Mouse (Mus musculus): ENCODE measurements around the gene B3gnt8. TPM values are rescaled to one million over a fixed set of nuclear protein-coding genes. Genes with fewer than 3 reads are reported as not detected.
"Not testable (repeated sequence)": the region's sequence is repeated elsewhere in the genome, so short reads cannot be mapped to it uniquely, and the experiment has no call there.

The B3gnt8 gene
- 10.5 and 11.1 TPM in 2 replicates for polyA plus RNA-seq (2015; fragmentation: Nextera tagmentation; extraction: Ambion mirVana)

DNA sequence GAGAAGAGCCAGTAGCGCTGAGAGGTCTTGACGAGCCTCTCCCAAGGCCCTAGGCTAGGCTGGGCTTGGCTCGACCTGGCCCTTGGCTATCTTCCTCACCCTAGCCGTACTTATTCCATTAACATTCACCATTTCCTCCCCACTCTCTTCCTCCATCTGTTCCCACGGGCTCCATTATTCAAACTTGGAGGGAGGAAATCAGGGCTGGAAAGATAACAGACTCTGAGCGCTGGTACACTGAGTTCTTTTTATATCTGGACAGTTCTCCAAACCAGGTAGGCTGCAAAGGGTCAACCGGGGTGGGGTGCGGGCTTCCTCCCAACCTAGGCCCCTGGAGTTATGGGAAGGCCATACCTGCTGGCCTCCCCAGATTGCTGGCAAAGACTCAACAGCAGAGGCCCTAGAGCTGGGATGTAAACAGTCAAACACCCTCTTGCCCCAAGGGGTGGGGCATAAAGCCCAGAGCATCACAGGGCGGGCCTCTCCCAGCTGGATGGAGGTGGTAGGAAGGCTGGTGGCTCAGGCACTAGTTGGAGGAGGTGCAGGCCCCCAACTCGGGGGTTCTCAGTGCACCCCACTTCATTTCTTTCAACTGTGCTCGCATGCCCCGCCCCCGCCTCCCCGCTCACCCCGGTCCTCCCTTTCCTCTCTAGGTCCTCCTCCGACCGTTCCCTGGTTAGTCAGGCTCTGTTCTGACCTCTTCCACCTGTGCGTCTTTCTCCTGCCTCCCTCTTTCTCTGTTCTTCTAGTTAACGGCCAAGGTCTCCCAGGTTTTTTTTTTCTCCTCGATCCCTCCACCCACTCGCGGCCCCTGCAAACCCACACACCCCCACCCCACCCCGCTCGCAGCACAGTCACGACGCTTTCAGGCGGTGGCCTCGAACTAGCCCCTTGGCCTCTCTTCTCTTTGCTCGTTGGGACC lies at the start of gene B3gnt8:
Gene B3gnt8, plus strand, starts transcription at position 146 of the 922 bp plus-strand sequence.
- Histone ChIP-seq H3K4me3 (ENCODE audit: low read length) (peak within 1 kb of the TSS; percentile 58), H3K36me3 (ENCODE audit: control insufficient read depth, insufficient read depth, low read length) (peaks cover 9% of the 10 kb centered on the region), H3K27me3 (ENCODE audit: control insufficient read depth, insufficient read depth, low read depth, low read length) (no peaks in the 10 kb centered on the region), H3K27ac (ENCODE audit: low read length) (peak within 1 kb of the TSS; percentile 69), H3K9me3 (ENCODE audit: control insufficient read depth, low read length) (no peaks in the 10 kb centered on the region), H3K4me2 (ENCODE audit: low read depth, low read length) (peak within 1 kb of the TSS; percentile 91), H3K9ac (ENCODE audit: low read length) (peak within 1 kb of the TSS; percentile 79), H3K4me1 (replicated peaks; ENCODE audit: control insufficient read depth, insufficient read depth, low read length) (peaks cover 21% of the 10 kb centered on the region)
- WGBS: 13% methylated on average over 29 of the region's 29 CpGs
- peak; percentile 41 for ATAC-seq (ENCODE audit: low read depth)

DNA sequence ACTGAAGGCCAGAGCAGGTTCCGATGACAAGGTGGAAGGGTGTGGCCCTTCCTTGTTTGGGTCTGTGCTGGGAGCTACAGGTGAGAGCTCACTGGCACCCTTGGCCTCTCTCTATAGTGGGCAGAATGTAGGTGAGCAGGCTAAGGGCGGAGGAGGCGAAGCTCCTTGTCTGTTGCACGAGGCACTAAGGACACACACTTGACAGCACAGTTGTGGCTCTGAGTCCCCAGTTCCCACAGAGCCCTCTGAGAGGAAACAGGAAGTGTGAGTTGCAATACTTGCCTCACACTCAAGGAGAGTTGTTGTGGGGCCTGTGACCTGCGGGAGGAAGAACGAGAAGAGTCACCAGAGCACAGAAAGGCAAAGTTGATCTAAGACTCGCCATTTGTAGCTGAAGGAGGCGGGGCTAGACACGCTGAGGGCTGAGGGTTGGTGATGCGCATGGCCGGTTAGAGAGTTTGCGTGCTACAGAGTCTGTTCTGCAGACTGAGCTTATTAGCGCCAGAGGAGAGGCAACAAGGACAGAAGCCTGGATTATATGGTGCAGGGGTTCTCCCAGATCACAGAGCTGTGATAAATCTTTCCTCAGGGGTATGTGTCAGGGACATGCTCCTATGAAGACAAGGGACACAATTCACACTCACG lies 49.5 kb upstream of the B3gnt8 start:
- H3K9ac ChIP-seq (ENCODE audit: low read length); H3K27ac ChIP-seq (ENCODE audit: low read length); H3K27me3 ChIP-seq (ENCODE audit: control insufficient read depth, insufficient read depth, low read depth, low read length); H3K4me2 ChIP-seq (ENCODE audit: low read depth, low read length); H3K9me3 ChIP-seq (ENCODE audit: control insufficient read depth, low read length); H3K36me3 ChIP-seq (ENCODE audit: control insufficient read depth, insufficient read depth, low read length); H3K4me3 ChIP-seq (ENCODE audit: low read length); H3K4me1 ChIP-seq (replicated peaks; ENCODE audit: control insufficient read depth, insufficient read depth, low read length): not testable (repeated sequence)
- WGBS: 63% methylated on average over 12 of the region's 14 CpGs
- ATAC-seq (ENCODE audit: low read depth): peak; percentile 36

DNA sequence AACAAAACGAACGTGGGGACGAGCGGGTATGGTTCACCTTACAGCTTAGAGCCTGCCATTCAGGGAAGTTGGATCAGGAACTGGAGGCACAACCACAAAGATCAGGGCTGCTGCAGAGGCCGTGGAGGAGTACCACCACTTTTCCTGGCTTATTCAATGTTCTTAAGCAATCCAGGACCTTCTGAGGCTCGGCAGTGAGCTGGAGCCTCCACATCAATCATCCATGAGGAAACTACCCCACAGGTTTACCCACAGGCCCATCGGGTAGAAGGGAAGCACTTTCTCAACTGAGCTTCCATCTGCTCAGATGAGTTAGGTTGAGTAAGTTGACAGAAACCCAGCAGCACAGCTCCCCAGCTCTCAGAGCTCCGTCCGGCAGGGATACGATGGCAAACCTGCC lies 47.0 kb upstream of the B3gnt8 start:
- Histone ChIP-seq H3K9ac (ENCODE audit: low read length) (no peak overlapping the region), H3K36me3 (ENCODE audit: control insufficient read depth, insufficient read depth, low read length) (no peaks in the 10 kb centered on the region), H3K27me3 (ENCODE audit: control insufficient read depth, insufficient read depth, low read depth, low read length) (no peaks in the 10 kb centered on the region), H3K9me3 (ENCODE audit: control insufficient read depth, low read length) (peaks cover 2% of the 10 kb centered on the region; the same call in 1 of the 2 replicates), H3K27ac (ENCODE audit: low read length) (no peak overlapping the region), H3K4me3 (ENCODE audit: low read length) (no peak overlapping the region), H3K4me2 (ENCODE audit: low read depth, low read length) (no peak overlapping the region), H3K4me1 (replicated peaks; ENCODE audit: control insufficient read depth, insufficient read depth, low read length) (peaks cover 3% of the 10 kb centered on the region; the same call in 1 of the 2 replicates)
- 80% methylated on average over 10 of the region's 10 CpGs for WGBS
- ATAC-seq (ENCODE audit: low read depth): no peak

DNA sequence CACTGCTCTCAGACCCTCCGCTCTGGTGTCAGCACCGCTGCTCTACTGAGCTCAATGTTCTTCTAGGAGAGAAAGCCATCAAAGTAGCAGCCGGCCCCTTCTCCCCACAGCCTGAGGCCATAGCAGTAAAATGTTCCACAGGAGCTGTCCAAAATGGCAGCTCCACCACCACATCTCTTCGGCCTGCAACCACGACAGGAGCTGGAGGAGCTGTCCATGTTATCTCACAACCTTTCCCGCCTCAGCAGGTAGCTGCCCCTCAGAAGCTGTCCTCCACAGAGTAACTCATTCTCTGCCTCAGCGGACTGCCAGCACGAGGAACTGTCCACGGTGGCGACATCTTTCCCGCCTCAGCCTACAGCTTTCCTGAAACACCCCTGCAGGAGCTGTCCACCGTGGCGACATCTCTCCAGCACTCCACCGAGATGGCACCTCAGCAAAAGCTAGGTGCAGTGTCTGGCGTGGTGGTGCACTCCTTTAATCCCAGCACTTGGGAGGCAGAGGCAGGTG lies 44.1 kb upstream of the B3gnt8 start:
- WGBS: 82% methylated on average over 15 of the region's 15 CpGs
- Histone ChIP-seq H3K36me3 (ENCODE audit: control insufficient read depth, insufficient read depth, low read length) (no peaks in the 10 kb centered on the region), H3K4me1 (replicated peaks; ENCODE audit: control insufficient read depth, insufficient read depth, low read length) (no peaks in the 10 kb centered on the region), H3K9ac (ENCODE audit: low read length) (no peak overlapping the region), H3K4me3 (ENCODE audit: low read length) (no peak overlapping the region), H3K9me3 (ENCODE audit: control insufficient read depth, low read length) (peaks cover 2% of the 10 kb centered on the region; the same call in 1 of the 2 replicates), H3K4me2 (ENCODE audit: low read depth, low read length) (no peak overlapping the region), H3K27ac (ENCODE audit: low read length) (no peak overlapping the region), H3K27me3 (ENCODE audit: control insufficient read depth, insufficient read depth, low read depth, low read length) (no peaks in the 10 kb centered on the region)
- ATAC-seq (ENCODE audit: low read depth): no peak

DNA sequence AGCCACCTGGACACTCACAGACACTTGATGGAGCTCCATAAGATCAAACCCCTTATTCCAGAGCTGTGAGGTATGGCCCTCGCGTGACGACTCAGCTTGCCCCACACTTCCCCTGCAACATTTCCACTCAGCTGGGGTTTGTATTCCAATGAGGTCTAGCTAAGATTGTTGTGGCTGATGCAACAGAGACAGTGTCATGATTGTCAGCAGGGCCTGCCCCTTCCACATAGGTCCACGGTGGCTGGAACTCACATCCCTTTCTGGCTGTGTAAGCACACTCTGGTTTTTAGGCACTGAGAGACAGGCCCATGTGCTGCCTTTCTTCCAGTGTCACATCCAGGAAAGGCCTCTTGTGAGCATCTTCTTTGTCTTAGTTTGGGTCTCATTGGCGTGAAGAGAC lies 41.8 kb upstream of the B3gnt8 start:
- Histone ChIP-seq H3K36me3 (ENCODE audit: control insufficient read depth, insufficient read depth, low read length) (no peaks in the 10 kb centered on the region), H3K27me3 (ENCODE audit: control insufficient read depth, insufficient read depth, low read depth, low read length) (no peaks in the 10 kb centered on the region), H3K4me1 (replicated peaks; ENCODE audit: control insufficient read depth, insufficient read depth, low read length) (no peaks in the 10 kb centered on the region), H3K9ac (ENCODE audit: low read length) (no peak overlapping the region), H3K4me2 (ENCODE audit: low read depth, low read length) (no peak overlapping the region), H3K27ac (ENCODE audit: low read length) (no peak overlapping the region), H3K4me3 (ENCODE audit: low read length) (no peak overlapping the region), H3K9me3 (ENCODE audit: control insufficient read depth, low read length) (peaks cover 2% of the 10 kb centered on the region; the same call in 1 of the 2 replicates)
- WGBS: 63% methylated on average over 5 of the region's 5 CpGs
- no peak for ATAC-seq (ENCODE audit: low read depth)

DNA sequence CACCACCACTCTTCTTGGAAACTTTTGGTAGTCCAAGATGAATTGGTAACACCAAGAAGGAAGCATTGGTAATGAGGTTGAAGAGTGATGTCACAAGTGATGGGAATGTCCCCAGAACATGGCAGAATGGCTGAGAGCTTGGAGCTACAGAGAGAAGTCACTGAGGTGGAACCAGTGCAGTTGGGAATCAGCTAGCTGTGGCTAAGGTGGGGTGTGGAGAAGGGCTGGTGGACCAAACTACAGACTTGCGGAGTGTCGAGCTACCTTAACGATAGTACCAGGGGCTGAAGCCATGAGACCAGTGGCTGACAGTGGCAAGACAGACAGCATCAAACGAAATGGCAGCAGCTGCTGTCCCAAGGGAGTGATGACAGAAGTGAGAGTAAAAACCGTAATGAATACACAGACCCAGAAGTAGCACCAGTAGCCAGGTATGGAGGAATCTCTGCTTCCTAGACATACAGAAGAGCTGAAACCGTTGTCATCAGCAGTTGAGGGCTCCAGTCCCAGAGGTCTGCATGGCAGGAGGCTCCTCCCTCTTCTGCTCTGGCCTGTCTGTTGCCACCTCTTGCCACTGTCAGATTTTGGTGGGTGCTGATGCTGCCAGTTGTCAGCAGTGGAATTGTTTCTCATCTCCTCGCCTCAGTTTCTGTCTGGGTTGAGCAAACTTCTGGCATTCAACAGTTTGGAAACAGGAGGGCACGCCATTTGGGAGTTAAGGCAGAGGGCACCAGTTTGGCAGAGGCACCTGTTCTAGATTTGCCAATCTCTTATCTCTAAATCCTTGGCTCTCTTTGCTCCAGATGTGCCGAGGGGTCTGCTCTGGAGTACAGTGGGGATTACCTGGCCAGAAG lies 40.9 kb upstream of the B3gnt8 start:
- no peaks in the 10 kb centered on the region for H3K36me3 ChIP-seq (ENCODE audit: control insufficient read depth, insufficient read depth, low read length)
- no peak for ATAC-seq (ENCODE audit: low read depth)
- no peak overlapping the region for H3K4me3 ChIP-seq (ENCODE audit: low read length)
- H3K27me3 ChIP-seq (ENCODE audit: control insufficient read depth, insufficient read depth, low read depth, low read length): no peaks in the 10 kb centered on the region
- peaks cover 2% of the 10 kb centered on the region; the same call in 1 of the 2 replicates for H3K9me3 ChIP-seq (ENCODE audit: control insufficient read depth, low read length)
- H3K27ac ChIP-seq (ENCODE audit: low read length): no peak overlapping the region
- no peaks in the 10 kb centered on the region for H3K4me1 ChIP-seq (replicated peaks; ENCODE audit: control insufficient read depth, insufficient read depth, low read length)
- 71% methylated on average over 9 of the region's 9 CpGs for WGBS
- H3K9ac ChIP-seq (ENCODE audit: low read length): no peak overlapping the region
- no peak overlapping the region for H3K4me2 ChIP-seq (ENCODE audit: low read depth, low read length)

DNA sequence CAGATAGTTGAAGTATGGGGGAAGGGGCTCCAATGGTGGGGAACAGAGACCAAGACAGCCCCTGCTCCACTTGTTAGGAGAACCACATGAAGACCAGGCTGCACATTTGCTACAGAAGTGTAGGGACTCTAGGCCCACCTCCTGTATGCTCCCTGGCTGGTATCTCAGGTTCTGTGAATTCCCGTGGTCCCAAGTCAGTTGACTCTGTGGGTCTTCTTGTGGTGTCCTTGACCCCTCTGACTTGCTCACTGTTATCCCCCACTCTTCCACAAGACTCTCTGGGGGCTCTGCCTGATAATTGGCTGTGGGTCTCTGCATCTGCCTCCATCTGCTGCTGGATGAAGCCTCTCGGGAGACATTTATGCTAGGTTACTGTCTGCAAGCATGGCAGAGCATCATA lies 35.2 kb upstream of the B3gnt8 start:
- H3K4me2 ChIP-seq (ENCODE audit: low read depth, low read length): no peak overlapping the region
- no peaks in the 10 kb centered on the region for H3K36me3 ChIP-seq (ENCODE audit: control insufficient read depth, insufficient read depth, low read length)
- 80% methylated on average over 2 of the region's 2 CpGs for WGBS
- no peak overlapping the region for H3K9ac ChIP-seq (ENCODE audit: low read length)
- ATAC-seq (ENCODE audit: low read depth): no peak
- no peaks in the 10 kb centered on the region for H3K9me3 ChIP-seq (ENCODE audit: control insufficient read depth, low read length)
- no peak overlapping the region for H3K4me3 ChIP-seq (ENCODE audit: low read length)
- no peaks in the 10 kb centered on the region for H3K4me1 ChIP-seq (replicated peaks; ENCODE audit: control insufficient read depth, insufficient read depth, low read length)
- H3K27me3 ChIP-seq (ENCODE audit: control insufficient read depth, insufficient read depth, low read depth, low read length): no peaks in the 10 kb centered on the region
- no peak overlapping the region for H3K27ac ChIP-seq (ENCODE audit: low read length)

DNA sequence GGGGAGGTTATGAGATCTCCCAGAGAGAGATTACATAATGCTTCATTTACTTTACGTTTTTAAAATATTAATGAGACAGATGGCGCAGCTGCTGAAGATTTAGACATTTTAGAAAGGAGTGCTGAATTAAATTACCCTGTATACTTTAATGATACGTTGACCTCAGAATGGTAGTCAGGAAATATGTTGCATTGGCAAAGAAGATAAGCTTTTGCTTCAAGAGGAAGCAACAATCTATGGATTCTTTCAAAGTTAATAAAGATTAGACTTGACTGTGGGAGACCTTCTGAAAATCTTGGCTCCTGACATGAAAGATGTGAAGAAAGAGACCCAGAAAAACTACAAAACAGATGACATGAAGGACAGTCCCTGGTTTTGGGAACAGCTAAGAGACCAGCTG lies 32.6 kb upstream of the B3gnt8 start:
- no peak overlapping the region for H3K4me3 ChIP-seq (ENCODE audit: low read length)
- no peak overlapping the region for H3K9ac ChIP-seq (ENCODE audit: low read length)
- no peaks in the 10 kb centered on the region for H3K27me3 ChIP-seq (ENCODE audit: control insufficient read depth, insufficient read depth, low read depth, low read length)
- H3K9me3 ChIP-seq (ENCODE audit: control insufficient read depth, low read length): no peaks in the 10 kb centered on the region
- H3K27ac ChIP-seq (ENCODE audit: low read length): no peak overlapping the region
- H3K36me3 ChIP-seq (ENCODE audit: control insufficient read depth, insufficient read depth, low read length): no peaks in the 10 kb centered on the region
- H3K4me2 ChIP-seq (ENCODE audit: low read depth, low read length): no peak overlapping the region
- H3K4me1 ChIP-seq (replicated peaks; ENCODE audit: control insufficient read depth, insufficient read depth, low read length): no peaks in the 10 kb centered on the region
- ATAC-seq (ENCODE audit: low read depth): no peak
- 60% methylated on average over 3 of the region's 3 CpGs for WGBS
